In genomic region chr7:139319006-139319411, GRCm38 (mm10) we compare ENCODE assay signal across 9 mouse cellular contexts.
A peak's percentile ranks its signal among the peaks of the same experiment; 100 is the strongest.
DNase-seq lines count a peak whose midpoint lies in the region; ATAC-seq lines count a peak whose summit lies in the region.
"Had no signal": no experiment of that assay in that cellular context is flagged by ENCODE, and none has a peak within 500 bp of the region (broad histone marks: within the 10 kb centered on the region; RNA-seq: fewer than 3 reads in every experiment).

No protein-coding gene starts in this region.

- peak; percentile 75 for DNase-seq in left cerebral cortex, postnatal 4 days
- DNase-seq in left cerebral cortex, adult 9 months (ENCODE audit: low spot score in 2 of 2) = no peak
- peak; percentile 67 for DNase-seq in retina, embryonic 14.5 days (ENCODE audit: low spot score)
- DNase-seq in thymus, postnatal 0 days (ENCODE audit: low spot score) = no peak
- DNase-seq in frontal cortex, postnatal 10 days (ENCODE audit: low spot score in 2 of 2) = no peak

- intact Hi-C loops in left cerebral cortex, postnatal 4 days (cut with DNase I) = no loop called here

- H3K27me3 ChIP-seq in forebrain, embryonic 16.5 days (replicated peaks; ENCODE audit: control insufficient read depth, insufficient read depth, low read length) = no peaks in the 10 kb centered on the region
- H3K27me3 ChIP-seq in intestine, embryonic 16.5 days (replicated peaks; ENCODE audit: control insufficient read depth, insufficient read depth, low read length) = no peaks in the 10 kb centered on the region

- ATAC-seq in forebrain, embryonic 16.5 days = peak; percentile 87
- ATAC-seq in intestine, embryonic 16.5 days = peak; percentile 64
- no peak for ATAC-seq in inflammation-experienced regulatory T-cells, adult 6 months

- no peak overlapping the region for H3K9ac ChIP-seq in forebrain, embryonic 16.5 days (replicated peaks; ENCODE audit: low read depth, low read length)
- no peak overlapping the region for H3K9ac ChIP-seq in intestine, embryonic 16.5 days (ENCODE audit: low read depth, low read length)

- H3K4me3 ChIP-seq in forebrain, embryonic 16.5 days (replicated peaks; ENCODE audit: low read length) = no peak overlapping the region
- H3K4me3 ChIP-seq in intestine, embryonic 16.5 days (ENCODE audit: low read length) = no peak overlapping the region
- H3K4me3 ChIP-seq: myocyte had no signal

- H3K27ac ChIP-seq in forebrain, embryonic 16.5 days (ENCODE audit: low read length) = no peak overlapping the region; the same call in 1 of the 2 replicates
- H3K27ac ChIP-seq in intestine, embryonic 16.5 days (ENCODE audit: low read length) = no peak overlapping the region

- no peaks in the 10 kb centered on the region for H3K36me3 ChIP-seq in forebrain, embryonic 16.5 days (ENCODE audit: control insufficient read depth, insufficient read depth)
- no peaks in the 10 kb centered on the region for H3K36me3 ChIP-seq in intestine, embryonic 16.5 days (ENCODE audit: control insufficient read depth, insufficient read depth, low read length)

- 8% methylated on average over 1 of the region's 1 CpGs for WGBS in forebrain, embryonic 16.5 days
- WGBS in intestine, embryonic 16.5 days = 44% methylated on average over 1 of the region's 1 CpGs

- no peak overlapping the region for H3K4me2 ChIP-seq in forebrain, embryonic 16.5 days (ENCODE audit: low read length)
- H3K4me2 ChIP-seq in intestine, embryonic 16.5 days (ENCODE audit: low read depth, low read length) = no peak overlapping the region

- H3K4me1 ChIP-seq in forebrain, embryonic 16.5 days (replicated peaks; ENCODE audit: control insufficient read depth, insufficient read depth, low read length) = peaks cover 10% of the 10 kb centered on the region; the same call in 1 of the 2 replicates
- peaks cover 6% of the 10 kb centered on the region for H3K4me1 ChIP-seq in intestine, embryonic 16.5 days (ENCODE audit: control insufficient read depth, insufficient read depth, low read length)

- no peaks in the 10 kb centered on the region for H3K9me3 ChIP-seq in forebrain, embryonic 16.5 days (ENCODE audit: control insufficient read depth, low read length)
- no peaks in the 10 kb centered on the region for H3K9me3 ChIP-seq in intestine, embryonic 16.5 days (ENCODE audit: control insufficient read depth, low read length)

Comparison
In these comparisons a context has a peak if more than half of its experiments do, and no peak if none do; other contexts are left out.
1. DNase-seq: peak in left cerebral cortex, postnatal 4 days (single experiment) and retina, embryonic 14.5 days (single experiment); none in left cerebral cortex, adult 9 months (0 of 2), thymus, postnatal 0 days (single experiment) and frontal cortex, postnatal 10 days (0 of 2).